Mouse (Mus musculus): Measurements from ENCODE around the gene Crb1. TPM values are rescaled to one million over a fixed set of nuclear protein-coding genes. Genes with fewer than 3 reads are reported as not detected.

The Crb1 gene
- total and polyA plus RNA-seq, 3 experiments, result 0.10 to 0.25 (median 0.12) TPM

DNA sequence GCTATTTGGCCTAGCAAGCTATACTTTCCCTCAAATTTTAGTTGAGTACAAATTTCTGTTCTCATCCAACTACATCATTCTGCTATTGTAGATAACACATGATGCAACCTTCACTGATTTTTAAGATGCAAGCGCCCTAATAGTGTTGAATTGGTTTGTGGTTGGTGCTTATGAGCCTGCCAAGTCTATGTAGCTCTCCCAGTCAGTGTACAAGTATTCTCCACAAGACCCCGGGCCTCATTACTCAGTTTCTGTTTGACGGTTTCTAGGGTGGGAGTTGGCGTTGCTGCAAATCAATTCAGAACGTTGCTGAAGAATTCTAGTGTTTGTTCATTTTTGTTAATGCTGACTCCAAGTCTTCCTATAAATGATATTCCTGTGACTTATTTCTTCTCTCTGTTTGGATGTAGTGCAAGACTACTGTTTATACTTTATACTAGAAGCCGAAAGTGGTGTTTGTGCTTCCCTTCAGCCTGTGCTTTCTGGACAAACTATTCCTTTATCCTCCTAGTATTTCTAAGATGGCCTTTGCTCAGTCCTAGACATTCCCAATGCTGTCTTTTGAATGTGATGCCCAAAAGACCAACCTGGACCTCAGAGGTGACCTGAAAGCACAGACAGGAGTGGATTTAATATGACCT lies 152.5 kb downstream of the Crb1 start:
- in situ Hi-C loops (cut with MboI; ENCODE audit: low pct_ligation_motif_present, low pct_unique_long_range_greater_than_20kb, low sequenced_read_pairs), result no loop called here
- Histone ChIP-seq H3K4me1 (ENCODE audit: control insufficient read depth in 1 of 2, insufficient read depth in 2 of 2) (no peaks in the 10 kb centered on the region), H3K4me3 (replicated peaks in 1 of 3; ENCODE audit: low read depth in 2 of 3, low read length in 2 of 3, poor library complexity in 1 of 3) (no peak overlapping the region), H3K27me3 (replicated peaks) (no peaks in the 10 kb centered on the region), H3K36me3 (replicated peaks in 1 of 2; ENCODE audit: control insufficient read depth in 1 of 2, insufficient read depth in 1 of 2, low read length in 1 of 2) (no peaks in the 10 kb centered on the region), H3K9ac (ENCODE audit: insufficient read depth, low read depth) (no peak overlapping the region), H3K9me3 (replicated peaks; ENCODE audit: low read length) (no peaks in the 10 kb centered on the region), H3K27ac (ENCODE audit: insufficient read depth, low read depth) (no peak overlapping the region), H3K79me2 (replicated peaks; ENCODE audit: control insufficient read depth, extremely low read depth, insufficient read depth, poor library complexity, severe bottlenecking) (no peaks in the 10 kb centered on the region), H3K4me2 (ENCODE audit: insufficient read depth, low read depth, poor library complexity, severe bottlenecking) (no peak overlapping the region)
- TF ChIP-seq POLR2A (IDR thresholded peaks at IDR 0.05; ENCODE audit: low read depth, low read length), result no peak
- no peak for TF ChIP-seq ZKSCAN1 (IDR thresholded peaks at IDR 0.05; ENCODE audit: borderline replicate concordance, low read depth, low read length)
- no peak for TF ChIP-seq ZC3H11A (IDR thresholded peaks at IDR 0.05; ENCODE audit: low read depth, low read length)
- no peak for TF ChIP-seq KAT2A (IDR thresholded peaks at IDR 0.05; ENCODE audit: insufficient replicate concordance, low read length)
- TF ChIP-seq NELFE (IDR thresholded peaks at IDR 0.05; ENCODE audit: low read depth, low read length), result no peak
- no peak for TF ChIP-seq JUN (IDR thresholded peaks at IDR 0.05; ENCODE audit: insufficient read depth, low read depth, low read length)
- TF ChIP-seq GABPA (IDR thresholded peaks at IDR 0.05; ENCODE audit: insufficient replicate concordance, low read depth, low read length), result no peak
- dilution Hi-C loops (cut with MboI; ENCODE audit: extremely low pct_ligation_motif_present, extremely low pct_unique_long_range_greater_than_20kb, low sequenced_read_pairs), result no loop called here
- no peak for DNase-seq (ENCODE audit: extremely low read depth)

- in situ Hi-C loops (cut with MboI; ENCODE audit: low pct_ligation_motif_present, low pct_unique_long_range_greater_than_20kb, low sequenced_read_pairs), result no loop called here
- Histone ChIP-seq H3K4me3 (replicated peaks in 1 of 3; ENCODE audit: low read depth in 2 of 3, low read length in 2 of 3, poor library complexity in 1 of 3) (no peak overlapping the region), H3K9me3 (replicated peaks; ENCODE audit: low read length) (no peaks in the 10 kb centered on the region), H3K79me2 (replicated peaks; ENCODE audit: control insufficient read depth, extremely low read depth, insufficient read depth, poor library complexity, severe bottlenecking) (no peaks in the 10 kb centered on the region), H3K9ac (ENCODE audit: insufficient read depth, low read depth) (no peak overlapping the region), H3K4me1 (ENCODE audit: control insufficient read depth in 1 of 2, insufficient read depth in 2 of 2) (no peaks in the 10 kb centered on the region), H3K27ac (ENCODE audit: insufficient read depth, low read depth) (no peak overlapping the region), H3K27me3 (replicated peaks) (no peaks in the 10 kb centered on the region), H3K36me3 (replicated peaks in 1 of 2; ENCODE audit: control insufficient read depth in 1 of 2, insufficient read depth in 1 of 2, low read length in 1 of 2) (no peaks in the 10 kb centered on the region), H3K4me2 (ENCODE audit: insufficient read depth, low read depth, poor library complexity, severe bottlenecking) (no peak overlapping the region)
- dilution Hi-C loops (cut with MboI; ENCODE audit: extremely low pct_ligation_motif_present, extremely low pct_unique_long_range_greater_than_20kb, low sequenced_read_pairs), result no loop called here
- DNase-seq (ENCODE audit: extremely low read depth), result no peak
- TF ChIP-seq NRF1 (IDR thresholded peaks at IDR 0.05; ENCODE audit: low read depth, low read length) (no peak), TBP (conservative IDR thresholded peaks at IDR 0.05; ENCODE audit: low read depth, low read length) (no peak), CHD1 (IDR thresholded peaks at IDR 0.05; ENCODE audit: low read depth, low read length) (no peak), KAT2A (IDR thresholded peaks at IDR 0.05; ENCODE audit: insufficient replicate concordance, low read length) (no peak), JUND (conservative IDR thresholded peaks at IDR 0.05; ENCODE audit: low read depth, low read length) (no peak), JUN (IDR thresholded peaks at IDR 0.05; ENCODE audit: insufficient read depth, low read depth, low read length) (no peak), RCOR1 (conservative IDR thresholded peaks at IDR 0.05; ENCODE audit: low read depth, low read length) (no peak), IRF4 (IDR thresholded peaks at IDR 0.05; ENCODE audit: low read depth, low read length) (no peak), MXI1 (IDR thresholded peaks at IDR 0.05; ENCODE audit: low read depth, low read length) (no peak), MAX (IDR thresholded peaks at IDR 0.05; ENCODE audit: low read length) (no peak)
These were observed 153.1 kb downstream of the Crb1 start for GRCm38 (mm10) chr1:139223804-139224203.

All from CH12.LX (cell line).